ENCODE assay signal across 11 mouse cellular contexts in the genomic region with DNA sequence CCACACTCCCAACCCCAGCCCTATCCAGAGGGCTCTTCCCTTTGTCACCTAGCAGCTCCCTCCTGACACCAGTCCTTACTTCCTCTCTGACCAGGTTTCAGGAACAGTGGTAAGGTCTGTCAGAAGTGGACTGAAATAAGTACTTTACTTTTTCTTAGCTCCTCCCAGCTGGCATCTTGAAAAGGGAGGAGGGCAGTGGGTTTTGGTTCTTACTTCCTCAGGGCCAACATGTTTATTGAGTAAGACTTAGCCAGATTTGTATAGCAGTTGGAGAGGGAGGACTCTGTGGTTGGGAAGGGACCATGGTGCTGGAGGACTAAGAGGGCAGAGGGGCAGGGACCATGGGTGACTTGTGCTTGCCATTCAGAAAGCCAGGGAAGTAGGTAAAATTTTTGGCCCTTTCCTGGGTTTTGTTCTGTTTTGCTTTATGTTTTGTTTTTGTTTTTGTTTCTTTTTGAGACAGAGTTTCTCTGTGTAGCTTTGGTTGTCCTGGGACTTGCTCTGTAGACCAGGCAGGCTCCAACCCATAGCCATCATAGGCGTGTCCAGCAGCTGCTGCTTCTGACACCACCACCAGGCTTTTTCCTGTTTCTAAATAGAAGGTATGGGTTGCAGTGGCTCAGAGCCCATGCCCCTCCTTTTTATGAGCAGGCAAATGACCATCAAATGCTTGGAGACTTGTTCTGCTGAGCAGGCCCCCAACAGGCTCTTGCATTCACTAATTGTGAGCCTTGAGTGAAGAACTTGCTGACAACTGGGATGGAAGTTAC. TPM values are rescaled to one million over a fixed set of nuclear protein-coding genes. Genes with fewer than 3 reads are reported as not detected.
A peak's percentile ranks its signal among the peaks of the same experiment; 100 is the strongest.
DNase-seq lines count a peak whose midpoint lies in the region; ATAC-seq and TF ChIP-seq lines count a peak whose summit lies in the region.
"Not testable (repeated sequence)": the region's sequence is repeated elsewhere in the genome, so short reads cannot be mapped to it uniquely, and the experiment has no call there.
"Had no signal": no experiment of that assay in that cellular context is flagged by ENCODE, and none has a peak within 500 bp of the region (broad histone marks: within the 10 kb centered on the region; RNA-seq: fewer than 3 reads in every experiment).

A gene (minus strand): TSS at position 110 of the 770 bp plus-strand sequence.

- DNase-seq in kidney, adult 2 months; thymus, postnatal 0 days (ENCODE audit: low spot score): not testable (repeated sequence)

- not testable (repeated sequence) for H3K4me2 ChIP-seq in liver, embryonic 16.5 days (ENCODE audit: low read depth, low read length)

- not testable (repeated sequence) for H3K4me3 ChIP-seq in kidney, adult 2 months (ENCODE audit: insufficient read depth, low read depth, low read length); macrophage (ENCODE audit: inconsistent target)
- H3K4me3 ChIP-seq in liver, embryonic 16.5 days (ENCODE audit: low read depth, low read length): peak within 1 kb of the TSS; percentile 13; the same call in 1 of the 2 replicates

- H3K79me2 ChIP-seq in macrophage (ENCODE audit: inconsistent target): not testable (repeated sequence)

- not testable (repeated sequence) for H3K4me1 ChIP-seq in kidney, adult 2 months (ENCODE audit: control insufficient read depth, insufficient read depth, low read length); liver, embryonic 16.5 days (ENCODE audit: control insufficient read depth, low read depth, low read length)

- WGBS in kidney, adult 2 months: 73% methylated on average over 1 of the region's 1 CpGs
- WGBS in liver, embryonic 16.5 days (ENCODE audit: insufficient replicate concordance): 14% methylated on average over 1 of the region's 1 CpGs
- WGBS in macrophage (ENCODE audit: missing documents): no CpG with 5 or more reads among the region's 1 CpGs

- H3K9ac ChIP-seq in liver, embryonic 16.5 days (ENCODE audit: low read depth, low read length): not testable (repeated sequence)

- H3K9me3 ChIP-seq in liver, embryonic 16.5 days (replicated peaks; ENCODE audit: control insufficient read depth, low read length): not testable (repeated sequence)

- ATAC-seq in activated CD4-positive, CD25-positive, alpha-beta regulatory T cell, adult 4 months: not testable (repeated sequence)
- peak; percentile 95 for ATAC-seq in granulocyte monocyte progenitor cell, adult 5-6 weeks (replicated peaks; ENCODE audit: poor library complexity, severe bottlenecking)
- ATAC-seq in liver, embryonic 16.5 days (ENCODE audit: low read depth): peak; percentile 32; the same call in 1 of the 2 replicates
- peak; percentile 51; the same call in 1 of the 2 replicates for ATAC-seq in neutrophil, adult 5-6 weeks (ENCODE audit: extremely low read depth, insufficient number of reproducible peaks, low FRiP score, poor library complexity, severe bottlenecking)

- not testable (repeated sequence) for TF ChIP-seq CTCF in kidney, adult 2 months (conservative IDR thresholded peaks at IDR 0.05; ENCODE audit: insufficient read depth, insufficient read length, low read depth, low read length)

- H3K27ac ChIP-seq in kidney, adult 2 months (ENCODE audit: insufficient read depth, low read depth, low read length); liver, embryonic 16.5 days (ENCODE audit: low read length); macrophage: not testable (repeated sequence)

- not testable (repeated sequence) for H3K27me3 ChIP-seq in kidney, adult 2 months (replicated peaks; ENCODE audit: control insufficient read depth, insufficient read depth, low read length); liver, embryonic 16.5 days (ENCODE audit: control insufficient read depth, insufficient read depth, low read depth, low read length)

- TF ChIP-seq POLR2A in kidney, adult 2 months (IDR thresholded peaks at IDR 0.05; ENCODE audit: low read depth, low read length): not testable (repeated sequence)

- not testable (repeated sequence) for H3K36me3 ChIP-seq in kidney, adult 2 months (ENCODE audit: control insufficient read depth, insufficient read depth, low read length); liver, embryonic 16.5 days (ENCODE audit: control insufficient read depth, insufficient read depth); macrophage (ENCODE audit: inconsistent target)

RNA-seq across cellular contexts. Expression of the gene that starts here (rescaled TPM):
- polyA plus RNA-seq in activated CD4-positive, CD25-positive, alpha-beta regulatory T cell, adult 4 months (2017; shearing (Covaris generic)): 10 to 100 TPM; 27.7 to 29.1 TPM
- 3,770 and 4,250 TPM in 2 replicates for total RNA-seq in granulocyte monocyte progenitor cell, adult 5-6 weeks (2014; fragmentation: Nextera tagmentation)
- 1,953 and 2,572 TPM in 2 replicates for total RNA-seq in granulocyte monocyte progenitor cell, adult 5-6 weeks (2017)
- 7.3 and 28.3 TPM in 2 replicates for polyA plus RNA-seq in kidney, adult 2 months (2012; rRNA removed)
- polyA plus RNA-seq in liver, embryonic 16.5 days (2015; fragmentation: Nextera tagmentation; extraction: Ambion mirVana): 53.7 and 63.2 TPM in 2 replicates
- 1 to 10 TPM in 5 of 26 experiments, under 1 TPM in 3, not detected in 18; 0.16 to 2.4 (median 1.5) TPM for total RNA-seq in macrophage (2018; cell fraction: chromatin; rRNA removed)
- 10 to 100 TPM in 22 of 26 experiments, 1 to 10 TPM in 4; 5.2 to 43.0 (median 18.4) TPM for total RNA-seq in macrophage (2018; cell fraction: cytosol; rRNA removed)
- total RNA-seq in macrophage (2018; cell fraction: nucleus; rRNA removed): 10 to 100 TPM in 13 of 26 experiments, 1 to 10 TPM in 13; 1.0 to 37.3 (median 9.0) TPM
- 8.0 to 20.4 TPM (median 9.8 TPM) in 3 replicates for polyA plus RNA-seq in macrophage (2018)
- 83.9 TPM in 2 replicates for total RNA-seq in neutrophil, adult 5-6 weeks (2017)
- 11.2 and 14.7 TPM in 2 replicates for polyA plus RNA-seq in thymus, postnatal 0 days (2015; fragmentation: Nextera tagmentation; extraction: Ambion mirVana)
- total RNA-seq: hindbrain, postnatal 0 days had no signal
- polyA plus RNA-seq: forebrain, embryonic 13.5 days; hindbrain, embryonic 12.5 days; neural tube, embryonic 11.5 days had no signal

Comparison
In these comparisons a context has a peak if more than half of its experiments do, and no peak if none do; other contexts are left out.
1. RNA of the gene that starts here (total RNA-seq): 1,953 to 4,250 TPM in granulocyte monocyte progenitor cell, adult 5-6 weeks; 83.9 TPM in neutrophil, adult 5-6 weeks; every median in the first group is over 10 times any median in the second.